10 mouse cellular contexts compared by ENCODE assay signal in genomic region chr6:55972998-55973397, GRCm38 (mm10). TPM values are rescaled to one million over a fixed set of nuclear protein-coding genes. Genes with fewer than 3 reads are reported as not detected.
DNase-seq lines count a peak whose midpoint lies in the region; ATAC-seq and TF ChIP-seq lines count a peak whose summit lies in the region.
"Had no signal": no experiment of that assay in that cellular context is flagged by ENCODE, and none has a peak within 500 bp of the region (broad histone marks: within the 10 kb centered on the region; RNA-seq: fewer than 3 reads in every experiment).

No protein-coding gene starts in this region.

- no peaks in the 10 kb centered on the region for H3K9me3 ChIP-seq in heart, embryonic 11.5 days (replicated peaks; ENCODE audit: control insufficient read depth, low read length)
- no peaks in the 10 kb centered on the region for H3K9me3 ChIP-seq in ES-Bruce4 (replicated peaks; ENCODE audit: control insufficient read depth, insufficient read depth, low read length, poor library complexity, severe bottlenecking)
- no peaks in the 10 kb centered on the region for H3K9me3 ChIP-seq in hindbrain, embryonic 12.5 days (replicated peaks)
- no peaks in the 10 kb centered on the region for H3K9me3 ChIP-seq in midbrain, embryonic 14.5 days (ENCODE audit: control insufficient read depth, low read length)

- no peak overlapping the region for H3K4me2 ChIP-seq in heart, embryonic 11.5 days
- H3K4me2 ChIP-seq in hindbrain, embryonic 12.5 days (replicated peaks) = no peak overlapping the region
- H3K4me2 ChIP-seq in midbrain, embryonic 14.5 days (ENCODE audit: low read length) = no peak overlapping the region

- no peaks in the 10 kb centered on the region for H3K4me1 ChIP-seq in heart, embryonic 11.5 days (ENCODE audit: control insufficient read depth, insufficient read depth, low read length)
- H3K4me1 ChIP-seq in ES-Bruce4 (ENCODE audit: control insufficient read depth, insufficient read depth, low read length) = no peaks in the 10 kb centered on the region
- 0 out of 2 replicates have a peak, but pooled peaks cover 2% of the 10 kb centered on the region for H3K4me1 ChIP-seq in hindbrain, embryonic 12.5 days
- H3K4me1 ChIP-seq in midbrain, embryonic 14.5 days (ENCODE audit: control insufficient read depth, insufficient read depth, low read length) = no peaks in the 10 kb centered on the region

- ATAC-seq in heart, embryonic 11.5 days (replicated peaks; ENCODE audit: insufficient number of reproducible peaks, low FRiP score, low TSS enrichment) = no peak
- ATAC-seq in hindbrain, embryonic 12.5 days (ENCODE audit: low FRiP score) = 0 out of 2 replicates have a peak, but pooled peaks have one; percentile 63
- peak; percentile 71; the same call in 1 of the 2 replicates for ATAC-seq in midbrain, embryonic 14.5 days (ENCODE audit: low FRiP score, low TSS enrichment)

- peak; percentile 10 for TF ChIP-seq CTCF in ES-Bruce4 (IDR thresholded peaks at IDR 0.05; ENCODE audit: low read depth, low read length)

- no peak for TF ChIP-seq EP300 in ES-Bruce4 (IDR thresholded peaks at IDR 0.05; ENCODE audit: insufficient read depth, low read depth, low read length)

- no peak overlapping the region for H3K4me3 ChIP-seq in heart, embryonic 11.5 days (ENCODE audit: low read depth, low read length)
- no peak overlapping the region for H3K4me3 ChIP-seq in ES-Bruce4 (ENCODE audit: low read depth, low read length)
- H3K4me3 ChIP-seq in hindbrain, embryonic 12.5 days = no peak overlapping the region
- no peak overlapping the region for H3K4me3 ChIP-seq in midbrain, embryonic 14.5 days (replicated peaks; ENCODE audit: low read depth, low read length)
- H3K4me3 ChIP-seq: myocyte had no signal

- H3K27ac ChIP-seq in heart, embryonic 11.5 days (ENCODE audit: low read depth, low read length) = no peak overlapping the region
- no peak overlapping the region for H3K27ac ChIP-seq in ES-Bruce4 (ENCODE audit: insufficient read depth, low read length)
- no peak overlapping the region for H3K27ac ChIP-seq in hindbrain, embryonic 12.5 days
- H3K27ac ChIP-seq in midbrain, embryonic 14.5 days (replicated peaks; ENCODE audit: low read depth, low read length) = no peak overlapping the region

- no peak for TF ChIP-seq POLR2A in ES-Bruce4 (IDR thresholded peaks at IDR 0.05; ENCODE audit: insufficient read depth, low read length)

- H3K9ac ChIP-seq in heart, embryonic 11.5 days (ENCODE audit: low read depth, low read length) = no peak overlapping the region
- H3K9ac ChIP-seq in ES-Bruce4 (ENCODE audit: low read depth, poor library complexity, severe bottlenecking) = no peak overlapping the region
- no peak overlapping the region for H3K9ac ChIP-seq in hindbrain, embryonic 12.5 days
- no peak overlapping the region for H3K9ac ChIP-seq in midbrain, embryonic 14.5 days (replicated peaks; ENCODE audit: low read length)

- H3K36me3 ChIP-seq in heart, embryonic 11.5 days (ENCODE audit: control insufficient read depth, insufficient read depth, low read length) = no peaks in the 10 kb centered on the region
- H3K36me3 ChIP-seq in ES-Bruce4 (ENCODE audit: control insufficient read depth, insufficient read depth, low read length, poor library complexity, severe bottlenecking) = no peaks in the 10 kb centered on the region
- H3K36me3 ChIP-seq in hindbrain, embryonic 12.5 days = no peaks in the 10 kb centered on the region
- H3K36me3 ChIP-seq in midbrain, embryonic 14.5 days (ENCODE audit: control insufficient read depth, insufficient read depth, low read length) = no peaks in the 10 kb centered on the region

- peak; percentile 12 for DNase-seq in heart, adult 8-10 months (ENCODE audit: low spot score)
- peak; percentile 46 for DNase-seq in cerebellum, adult 9-10 months
- peak; percentile 80 for DNase-seq in midbrain, embryonic 14.5 days
- DNase-seq in testis, postnatal 14 days (ENCODE audit: low spot score) = no peak
- DNase-seq in spleen, postnatal 4 days (ENCODE audit: low spot score in 2 of 2) = no peak

- H3K27me3 ChIP-seq in heart, embryonic 11.5 days (ENCODE audit: control insufficient read depth, insufficient read depth, low read length) = no peaks in the 10 kb centered on the region
- H3K27me3 ChIP-seq in ES-Bruce4 (ENCODE audit: control insufficient read depth, insufficient read depth, low read length, poor library complexity, severe bottlenecking) = no peaks in the 10 kb centered on the region
- no peaks in the 10 kb centered on the region for H3K27me3 ChIP-seq in hindbrain, embryonic 12.5 days
- H3K27me3 ChIP-seq in midbrain, embryonic 14.5 days (ENCODE audit: control insufficient read depth, insufficient read depth, low read length) = no peaks in the 10 kb centered on the region

RNA-seq across cellular contexts. Expression of gene Ppp1r17, which starts 44.3 kb away (rescaled TPM):
- under 1 TPM in 1 of 4 experiments, not detected in 3; 0.14 TPM for total RNA-seq in heart, adult 8-10 months (2022)
- polyA plus RNA-seq in heart, embryonic 11.5 days (2014; fragmentation: Nextera tagmentation; extraction: Ambion mirVana) = 15.6 and 18.9 TPM in 2 replicates
- not detected in 2 replicates for polyA plus RNA-seq in ES-Bruce4 (2011; ENCODE audit: insufficient read depth, insufficient read length, low read depth, missing spikeins)
- 15.6 and 20.5 TPM in 2 replicates for polyA plus RNA-seq in hindbrain, embryonic 12.5 days (2016; fragmentation: Nextera tagmentation; extraction: Ambion mirVana)
- 4.6 and 7.8 TPM in 2 replicates for polyA plus RNA-seq in midbrain, embryonic 14.5 days (2014; fragmentation: Nextera tagmentation; extraction: Ambion mirVana)
- polyA plus RNA-seq: large intestine, adult 2 months; myocyte had no signal

Comparison
In these comparisons a context has a peak if more than half of its experiments do, and no peak if none do; other contexts are left out.
1. DNase-seq: peak in heart, adult 8-10 months (single experiment), cerebellum, adult 9-10 months (single experiment) and midbrain, embryonic 14.5 days (single experiment); none in testis, postnatal 14 days (single experiment) and spleen, postnatal 4 days (0 of 2).